Mouse (Mus musculus) cerebellum, adult 2 months (tissue): ENCODE data around the gene Noxred1. TPM values are rescaled to one million over a fixed set of nuclear protein-coding genes. Genes with fewer than 3 reads are reported as not detected.
"Not testable (repeated sequence)": the region's sequence is repeated elsewhere in the genome, so short reads cannot be mapped to it uniquely, and the experiment has no call there.

Experiments
- DNase-seq, 2 experiments: peaks; one replicate each; pipeline ENCODE4 v3.0.0; 2021
- H3K27ac ChIP-seq: fragments of 200-500 bp; 2 replicates; pipeline ENCODE4 v1.5.1; 2012; ENCODE audit warnings: low read length, control low read depth, inconsistent platforms; ENCODE audit not compliant: insufficient read depth
- H3K27me3 ChIP-seq: fragments of 200-500 bp; 2 replicates; pipeline ENCODE4 v1.6.1; 2012; ENCODE audit warnings: inconsistent platforms, mild to moderate bottlenecking, low read length, moderate library complexity; ENCODE audit not compliant: control insufficient read depth, insufficient read depth
- H3K4me1 ChIP-seq: fragments of 200-500 bp; 2 replicates; pipeline ENCODE4 v1.6.1; 2011; ENCODE audit warnings: low read length; ENCODE audit not compliant: control insufficient read depth, insufficient read depth
- H3K4me3 ChIP-seq: fragments of 200-500 bp; replicated peaks from 2 replicates; pipeline ENCODE3; 2011; ENCODE audit warnings: mild to moderate bottlenecking, low read depth, low read length, control low read depth; ENCODE audit not compliant: insufficient read depth
- CTCF ChIP-seq: fragments of 200-500 bp; IDR thresholded peaks from 2 replicates; pipeline ENCODE4 v1.5.1; 2011; ENCODE audit warnings: low read depth, mild to moderate bottlenecking, control low read depth, low read length, moderate library complexity, borderline replicate concordance; ENCODE audit not compliant: insufficient read depth
- POLR2A ChIP-seq: fragments of 200-500 bp; IDR thresholded peaks from 2 replicates; pipeline ENCODE4 v1.6.1; 2011; ENCODE audit warnings: low read length, control low read depth, borderline replicate concordance; ENCODE audit not compliant: insufficient read depth
- WGBS: fragments of 180-500 bp; shearing (Covaris S2); methylation state at CpG from one replicate; pipeline ENCODE4 v1.1.7; 2018; 5-methylcytosine and 5-hydroxymethylcytosine counted together
- polyA plus RNA-seq: library from polyadenylated mRNA; depleted of rRNA; stranded (reverse); fragments of >200 nt; gene quantifications from 2 replicates; pipeline ENCODE4 v1.2.3, GENCODE M21; 2012

Gene Noxred1
- polyA plus RNA-seq, 1 experiment, result 2.0 TPM

- DNase-seq, result no peak
- no peak overlapping the region for H3K27ac ChIP-seq
- no peak for TF ChIP-seq POLR2A
- TF ChIP-seq CTCF, result no peak
- no peaks in the 10 kb centered on the region for H3K4me1 ChIP-seq
- H3K4me3 ChIP-seq, result no peak overlapping the region
- WGBS, result 27% methylated on average over 6 of the region's 6 CpGs
- no peaks in the 10 kb centered on the region for H3K27me3 ChIP-seq
These were observed 39.7 kb upstream of the Noxred1 start for GRCm38 (mm10) chr12:87278118-87278730.

GRCm38 (mm10) chr12:87277251-87277650 lies 38.7 kb upstream of the Noxred1 start:
- not testable (repeated sequence) for DNase-seq, H3K27me3 ChIP-seq, H3K4me3 ChIP-seq, H3K27ac ChIP-seq, H3K4me1 ChIP-seq
- WGBS, result 92% methylated on average over 4 of the region's 4 CpGs

- Histone ChIP-seq H3K4me1 (no peaks in the 10 kb centered on the region), H3K27ac (no peak overlapping the region), H3K27me3 (no peaks in the 10 kb centered on the region), H3K4me3 (no peak overlapping the region)
- TF ChIP-seq CTCF (no peak), POLR2A (no peak)
- WGBS, result 87% methylated on average over 9 of the region's 9 CpGs
- DNase-seq, result no peak
These were observed 36.6 kb upstream of the Noxred1 start for GRCm38 (mm10) chr12:87274853-87275831.

- DNase-seq, result peak in 1 of 2 experiments; percentile 35
- TF ChIP-seq POLR2A, result no peak
- TF ChIP-seq CTCF, result no peak; the same call in 1 of the 2 replicates
- peaks cover 5% of the 10 kb centered on the region; the same call in 1 of the 2 replicates for H3K4me1 ChIP-seq
- H3K27ac ChIP-seq, result no peak overlapping the region
- H3K27me3 ChIP-seq, result no peaks in the 10 kb centered on the region
- WGBS, result 15% methylated on average over 4 of the region's 4 CpGs
- peak overlapping the region; percentile 22 for H3K4me3 ChIP-seq
These were observed 29.1 kb upstream of the Noxred1 start for GRCm38 (mm10) chr12:87267682-87268081.

GRCm38 (mm10) chr12:87266827-87267603 lies 28.5 kb upstream of the Noxred1 start:
- H3K27me3 ChIP-seq, result no peaks in the 10 kb centered on the region
- under 1% methylated on average over 31 of the region's 31 CpGs for WGBS
- H3K4me1 ChIP-seq, result peaks cover 5% of the 10 kb centered on the region; the same call in 1 of the 2 replicates
- DNase-seq, result no peak
- peak overlapping the region; percentile 58; the same call in 1 of the 2 replicates for H3K27ac ChIP-seq
- no peak for TF ChIP-seq POLR2A
- no peak for TF ChIP-seq CTCF
- H3K4me3 ChIP-seq, result peak overlapping the region; percentile 78

GRCm38 (mm10) chr12:87266108-87266826 lies 27.7 kb upstream of the Noxred1 start, which contains the start of the genes Vipas39 and Ahsa1:
Vipas39 (minus strand) TSS chr12:87266256.
Ahsa1 (plus strand) TSS chr12:87266479.
- no peaks in the 10 kb centered on the region for H3K27me3 ChIP-seq
- peak within 1 kb of the TSS; percentile 78 for H3K4me3 ChIP-seq
- H3K4me1 ChIP-seq, result peaks cover 5% of the 10 kb centered on the region; the same call in 1 of the 2 replicates
- WGBS, result under 1% methylated on average over 31 of the region's 31 CpGs
- DNase-seq, result peak; percentile 92 to 96
- TF ChIP-seq CTCF (no peak), POLR2A (peak; percentile 94)
- peak within 1 kb of the TSS; percentile 63 for H3K27ac ChIP-seq

- WGBS, result 17% methylated on average over 11 of the region's 11 CpGs
- DNase-seq, result no peak
- peak overlapping the region; percentile 78 for H3K4me3 ChIP-seq
- TF ChIP-seq POLR2A, result no peak
- TF ChIP-seq CTCF, result no peak
- peaks cover 5% of the 10 kb centered on the region; the same call in 1 of the 2 replicates for H3K4me1 ChIP-seq
- H3K27ac ChIP-seq, result peak overlapping the region; percentile 63; the same call in 1 of the 2 replicates
- H3K27me3 ChIP-seq, result no peaks in the 10 kb centered on the region
These were observed 26.9 kb upstream of the Noxred1 start for GRCm38 (mm10) chr12:87265444-87265843.
